Mouse (Mus musculus) lung, postnatal 0 days (tissue): ENCODE measurements around the gene Rgsl1.
"Not testable (repeated sequence)": the region's sequence is repeated elsewhere in the genome, so short reads cannot be mapped to it uniquely, and the experiment has no call there.

Experiments
- CTCF ChIP-seq: IDR thresholded peaks from 2 replicates; pipeline ENCODE4 v1.5.1; 2016; ENCODE audit warnings: antibody characterized with exemption, mild to moderate bottlenecking
- EP300 ChIP-seq: IDR thresholded peaks from 2 replicates; pipeline ENCODE4 v1.6.1; 2016; ENCODE audit warnings: antibody characterized with exemption, mild to moderate bottlenecking, control low read depth

GRCm38 (mm10) chr1:153880391-153880790, 36.4 kb upstream of the Rgsl1 start:
- TF ChIP-seq CTCF, EP300: not testable (repeated sequence)
